Comparison of ENCODE assay signal across 15 mouse cellular contexts in genomic region chr4:80919217-80919867, GRCm38 (mm10). TPM values are rescaled to one million over a fixed set of nuclear protein-coding genes. Genes with fewer than 3 reads are reported as not detected.
"Had no signal": no experiment of that assay in that cellular context is flagged by ENCODE, and none has a peak within 500 bp of the region (broad histone marks: within the 10 kb centered on the region; RNA-seq: fewer than 3 reads in every experiment).

No protein-coding gene starts in this region.

- H3K27ac ChIP-seq: intestine, embryonic 15.5 days; limb, embryonic 12.5 days; liver, embryonic 14.5 days; macrophage; midbrain, embryonic 13.5 days; neural tube, embryonic 12.5 days; stomach, postnatal 0 days had no signal

- H3K4me3 ChIP-seq: intestine, embryonic 15.5 days; limb, embryonic 12.5 days; megakaryocyte, embryonic 14.5 days; midbrain, embryonic 13.5 days; neural tube, embryonic 12.5 days had no signal

- H3K36me3 ChIP-seq: intestine, embryonic 15.5 days; limb, embryonic 12.5 days; midbrain, embryonic 13.5 days; neural tube, embryonic 12.5 days had no signal

- H3K9ac ChIP-seq: intestine, embryonic 15.5 days; limb, embryonic 12.5 days; liver, embryonic 14.5 days; lung, embryonic 14.5 days; midbrain, embryonic 13.5 days; neural tube, embryonic 12.5 days had no signal

- H3K9me3 ChIP-seq: intestine, embryonic 15.5 days; limb, embryonic 12.5 days; megakaryocyte, embryonic 14.5 days; midbrain, embryonic 13.5 days; neural tube, embryonic 12.5 days had no signal

- H3K27me3 ChIP-seq: intestine, embryonic 15.5 days; limb, embryonic 12.5 days; megakaryocyte, embryonic 14.5 days; midbrain, embryonic 13.5 days; neural tube, embryonic 12.5 days had no signal

- H3K4me2 ChIP-seq: intestine, embryonic 15.5 days; limb, embryonic 12.5 days; lung, embryonic 14.5 days; midbrain, embryonic 13.5 days; neural tube, embryonic 12.5 days had no signal

- ATAC-seq: midbrain, embryonic 13.5 days had no signal

- DNase-seq: kidney, adult 18-20 months; kidney, postnatal 10 days; kidney, postnatal 4 days; liver; lung, embryonic 14.5 days; thymus, postnatal 4 days had no signal

- H3K4me1 ChIP-seq: intestine, embryonic 15.5 days; limb, embryonic 12.5 days; megakaryocyte, embryonic 14.5 days; neural tube, embryonic 12.5 days had no signal

RNA-seq across cellular contexts. Expression of gene Lurap1l, which starts 8.9 kb away (rescaled TPM):
- total RNA-seq: neutrophil, adult 5-6 weeks had no signal
- polyA plus RNA-seq: macrophage had no signal
